Mouse (Mus musculus): ENCODE measurements around the gene Slc38a4. TPM values are rescaled to one million over a fixed set of nuclear protein-coding genes. Genes with fewer than 3 reads are reported as not detected.

Gene Slc38a4
- polyA plus RNA-seq, 1 experiment from 2014 or later, result 2.8 TPM

- Histone ChIP-seq H3K27me3 (replicated peaks; ENCODE audit: control insufficient read depth, insufficient read depth, low read length) (no peaks in the 10 kb centered on the region), H3K4me3 (ENCODE audit: low read length) (peak overlapping the region; percentile 36), H3K36me3 (ENCODE audit: control insufficient read depth, insufficient read depth, low read length) (no peaks in the 10 kb centered on the region), H3K9ac (ENCODE audit: low read depth, low read length) (peak overlapping the region; percentile 62), H3K4me2 (ENCODE audit: low read length) (peak overlapping the region; percentile 58), H3K27ac (ENCODE audit: low read depth, low read length) (peak overlapping the region; percentile 59), H3K9me3 (ENCODE audit: control insufficient read depth, low read length) (no peaks in the 10 kb centered on the region), H3K4me1 (ENCODE audit: control insufficient read depth, insufficient read depth, low read depth, low read length) (no peaks in the 10 kb centered on the region)
- 26% methylated on average over 23 of the region's 23 CpGs for WGBS
- ATAC-seq, result peak; percentile 81
These were observed 102.4 kb downstream of the Slc38a4 start for GRCm38 (mm10) chr15:96953112-96953937.

- Histone ChIP-seq H3K9ac (ENCODE audit: low read depth, low read length) (no peak overlapping the region), H3K4me1 (ENCODE audit: control insufficient read depth, insufficient read depth, low read depth, low read length) (no peaks in the 10 kb centered on the region), H3K36me3 (ENCODE audit: control insufficient read depth, insufficient read depth, low read length) (no peaks in the 10 kb centered on the region), H3K9me3 (ENCODE audit: control insufficient read depth, low read length) (no peaks in the 10 kb centered on the region), H3K27me3 (replicated peaks; ENCODE audit: control insufficient read depth, insufficient read depth, low read length) (no peaks in the 10 kb centered on the region), H3K4me3 (ENCODE audit: low read length) (no peak overlapping the region), H3K4me2 (ENCODE audit: low read length) (no peak overlapping the region), H3K27ac (ENCODE audit: low read depth, low read length) (no peak overlapping the region)
- no peak; the same call in 1 of the 2 replicates for ATAC-seq
- WGBS, result 65% methylated on average over 8 of the region's 8 CpGs
These were observed 103.3 kb downstream of the Slc38a4 start for GRCm38 (mm10) chr15:96952488-96952887.

GRCm38 (mm10) chr15:96951783-96952182 is 104.0 kb downstream of the Slc38a4 start:
- Histone ChIP-seq H3K4me3 (ENCODE audit: low read length) (no peak overlapping the region), H3K27ac (ENCODE audit: low read depth, low read length) (no peak overlapping the region), H3K9ac (ENCODE audit: low read depth, low read length) (no peak overlapping the region), H3K9me3 (ENCODE audit: control insufficient read depth, low read length) (no peaks in the 10 kb centered on the region), H3K4me1 (ENCODE audit: control insufficient read depth, insufficient read depth, low read depth, low read length) (no peaks in the 10 kb centered on the region), H3K27me3 (replicated peaks; ENCODE audit: control insufficient read depth, insufficient read depth, low read length) (no peaks in the 10 kb centered on the region), H3K36me3 (ENCODE audit: control insufficient read depth, insufficient read depth, low read length) (no peaks in the 10 kb centered on the region), H3K4me2 (ENCODE audit: low read length) (0 out of 2 replicates have a peak overlapping the region, but pooled peaks have one; percentile 21)
- ATAC-seq, result no peak
- 50% methylated on average over 5 of the region's 5 CpGs for WGBS

GRCm38 (mm10) chr15:96948471-96948870 is 107.3 kb downstream of the Slc38a4 start:
- Histone ChIP-seq H3K4me1 (ENCODE audit: control insufficient read depth, insufficient read depth, low read depth, low read length) (no peaks in the 10 kb centered on the region), H3K27ac (ENCODE audit: low read depth, low read length) (no peak overlapping the region), H3K4me3 (ENCODE audit: low read length) (no peak overlapping the region), H3K36me3 (ENCODE audit: control insufficient read depth, insufficient read depth, low read length) (no peaks in the 10 kb centered on the region), H3K9me3 (ENCODE audit: control insufficient read depth, low read length) (no peaks in the 10 kb centered on the region), H3K9ac (ENCODE audit: low read depth, low read length) (no peak overlapping the region), H3K27me3 (replicated peaks; ENCODE audit: control insufficient read depth, insufficient read depth, low read length) (no peaks in the 10 kb centered on the region), H3K4me2 (ENCODE audit: low read length) (no peak overlapping the region)
- 70% methylated on average over 6 of the region's 6 CpGs for WGBS
- no peak for ATAC-seq

Other genes with a start within 250 kb of the Slc38a4 start
- gene Pced1b, start 191.2 kb upstream of the Slc38a4 start, polyA plus RNA-seq (2015; fragmentation: Nextera tagmentation; extraction: Ambion mirVana), result 4.5 and 4.9 TPM in 2 replicates
- 10.8 and 11.3 TPM in 2 replicates for gene Amigo2, start 191.3 kb upstream of the Slc38a4 start, polyA plus RNA-seq (2015; fragmentation: Nextera tagmentation; extraction: Ambion mirVana)

Measured in hindbrain, embryonic 16.5 days (tissue).